Mouse (Mus musculus) brain, embryonic 18.5 days (tissue): ENCODE data around the gene Sf3b3.

Experiments
- DNase-seq: peaks from one replicate; pipeline ENCODE4 v3.0.0-alpha.2; 2012; ENCODE audit warnings: low read depth, low spot score

The Sf3b3 gene

GRCm38 (mm10) chr8:110775721-110776120, 70.9 kb downstream of the Sf3b3 start:
- no peak for DNase-seq

- no peak for DNase-seq
Observed at GRCm38 (mm10) chr8:110775316-110775715, 71.3 kb downstream of the Sf3b3 start.

- no peak for DNase-seq
Observed at GRCm38 (mm10) chr8:110774725-110775124, 71.9 kb downstream of the Sf3b3 start.

- no peak for DNase-seq
Observed at GRCm38 (mm10) chr8:110774047-110774446, 72.5 kb downstream of the Sf3b3 start.

GRCm38 (mm10) chr8:110772452-110772851, 74.1 kb downstream of the Sf3b3 start:
- no peak for DNase-seq

- DNase-seq: no peak
Observed at GRCm38 (mm10) chr8:110767261-110767660, 79.3 kb downstream of the Sf3b3 start.

GRCm38 (mm10) chr8:110764671-110765070, 81.9 kb downstream of the Sf3b3 start:
- DNase-seq: no peak

- no peak for DNase-seq
Observed at GRCm38 (mm10) chr8:110761988-110762387, 84.6 kb downstream of the Sf3b3 start.

GRCm38 (mm10) chr8:110761185-110761584, 85.4 kb downstream of the Sf3b3 start:
- DNase-seq: no peak

- no peak for DNase-seq
Observed at GRCm38 (mm10) chr8:110760280-110760940, 86.2 kb downstream of the Sf3b3 start.
